Mouse (Mus musculus) hindbrain, embryonic 14.5 days (tissue): ENCODE measurements around the gene Asdurf. TPM values are rescaled to one million over a fixed set of nuclear protein-coding genes. Genes with fewer than 3 reads are reported as not detected.
"Not testable (repeated sequence)": the region's sequence is repeated elsewhere in the genome, so short reads cannot be mapped to it uniquely, and the experiment has no call there.

Experiments used
- ATAC-seq: fragments of 200-750 bp; cut with Nextera tagmentation; 2 replicates; pipeline ENCODE4 v1.8.0; 2017; ENCODE audit warnings: moderate number of reproducible peaks, mild to moderate bottlenecking, moderate TSS enrichment, moderate library complexity; ENCODE audit not compliant: low FRiP score
- DNase-seq: peaks from one replicate; pipeline ENCODE4 v3.0.0-alpha.2; 2015; ENCODE audit warnings: low spot score
- H3K27ac ChIP-seq: fragments of 300-500 bp; sonication (generic); 2 replicates; pipeline ENCODE4 v1.5.1; 2014; ENCODE audit warnings: mild to moderate bottlenecking, moderate library complexity
- H3K27me3 ChIP-seq: fragments of 300-500 bp; sonication (generic); 2 replicates; pipeline ENCODE4 v1.6.1; 2014; ENCODE audit warnings: mild to moderate bottlenecking, low read length, mixed read lengths; ENCODE audit not compliant: control insufficient read depth, insufficient read depth
- H3K36me3 ChIP-seq: fragments of 300-500 bp; sonication (generic); replicated peaks from 2 replicates; pipeline ENCODE4 v1.6.1; 2014; ENCODE audit not compliant: control insufficient read depth, insufficient read depth
- H3K4me1 ChIP-seq: fragments of 300-500 bp; sonication (generic); replicated peaks from 2 replicates; pipeline ENCODE4 v1.6.1; 2014; ENCODE audit warnings: antibody characterized with exemption, low read length, mixed read lengths; ENCODE audit not compliant: control insufficient read depth, insufficient read depth
- H3K4me2 ChIP-seq: fragments of 300-500 bp; sonication (generic); replicated peaks from 2 replicates; pipeline ENCODE4 v1.6.1; 2014; ENCODE audit warnings: mild to moderate bottlenecking, moderate library complexity
- H3K4me3 ChIP-seq: fragments of 300-500 bp; sonication (generic); replicated peaks from 2 replicates; pipeline ENCODE4 v1.5.1; 2014; ENCODE audit warnings: mild to moderate bottlenecking, low read length
- H3K9ac ChIP-seq: fragments of 300-500 bp; sonication (generic); 2 replicates; pipeline ENCODE4 v1.6.1; 2014
- H3K9me3 ChIP-seq: fragments of 300-500 bp; sonication (generic); 2 replicates; pipeline ENCODE4 v1.6.1; 2016; ENCODE audit warnings: low read length; ENCODE audit not compliant: control insufficient read depth
- WGBS: fragments of 180-500 bp; shearing (Covaris S2); extraction: QIAGEN DNeasy Blood & Tissue Kit; methylation state at CpG from one replicate; pipeline ENCODE4 v1.1.7; 2014; 5-methylcytosine and 5-hydroxymethylcytosine counted together
- polyA plus RNA-seq: library from polyadenylated mRNA; unstranded; fragments of >200 nt; fragmentation: Nextera tagmentation; extraction: Ambion mirVana; gene quantifications from 2 replicates; pipeline ENCODE4 v1.2.1, GENCODE M21; 2014

The Asdurf gene
- polyA plus RNA-seq, 1 experiment from 2014 or later, result 7.8 TPM

DNA sequence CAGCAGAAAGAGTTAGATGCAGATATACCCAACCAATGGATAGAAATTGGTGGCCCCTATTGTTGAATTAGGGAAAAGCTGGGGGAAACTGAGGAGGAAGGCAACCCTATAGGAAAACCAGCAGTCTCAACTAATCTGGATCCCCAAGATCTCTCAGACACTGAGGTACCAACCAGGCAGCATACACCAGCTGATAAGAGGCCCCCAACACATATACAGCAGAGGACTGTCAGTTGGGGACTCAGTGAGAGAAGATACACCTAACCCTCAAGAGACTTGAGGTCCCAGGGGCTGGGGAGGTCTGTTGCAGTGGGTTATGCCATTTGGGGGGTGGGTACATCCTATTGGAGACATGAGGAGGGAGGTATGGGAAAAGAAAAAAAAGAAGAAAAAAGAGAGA is 17.0 kb downstream of the Asdurf start:
- Histone ChIP-seq H3K36me3 (peaks cover 4% of the 10 kb centered on the region; the same call in 1 of the 2 replicates), H3K4me3 (no peak overlapping the region), H3K4me1 (no peaks in the 10 kb centered on the region), H3K27ac (no peak overlapping the region), H3K9me3 (peaks cover 3% of the 10 kb centered on the region; the same call in 1 of the 2 replicates), H3K27me3 (no peaks in the 10 kb centered on the region), H3K4me2 (no peak overlapping the region), H3K9ac (no peak overlapping the region)
- DNase-seq (no peak), ATAC-seq (no peak)

DNA sequence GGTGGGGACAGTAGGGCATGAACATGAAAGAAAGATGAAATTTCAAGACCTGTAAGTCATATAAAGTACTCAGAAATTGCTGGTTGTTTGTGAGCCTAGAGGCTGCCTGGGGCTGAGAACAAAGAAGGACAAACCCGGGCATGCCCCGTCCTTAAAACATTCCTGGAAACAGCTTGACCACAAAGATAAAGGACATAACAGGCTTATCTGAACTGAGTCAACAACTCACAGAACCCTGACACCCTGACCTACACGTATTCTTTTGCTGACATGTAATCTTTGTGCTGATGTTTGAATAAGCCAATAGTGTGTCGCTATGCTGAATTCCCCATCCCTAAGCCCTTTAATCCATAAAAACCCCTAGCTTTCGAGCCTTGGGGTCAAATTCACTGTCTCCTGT is 18.9 kb downstream of the Asdurf start:
- H3K27me3 ChIP-seq, H3K4me3 ChIP-seq, ATAC-seq, H3K9me3 ChIP-seq, H3K9ac ChIP-seq, DNase-seq, H3K27ac ChIP-seq, H3K4me1 ChIP-seq, H3K4me2 ChIP-seq, H3K36me3 ChIP-seq: not testable (repeated sequence)
- WGBS, result 79% methylated on average over 5 of the region's 5 CpGs

DNA sequence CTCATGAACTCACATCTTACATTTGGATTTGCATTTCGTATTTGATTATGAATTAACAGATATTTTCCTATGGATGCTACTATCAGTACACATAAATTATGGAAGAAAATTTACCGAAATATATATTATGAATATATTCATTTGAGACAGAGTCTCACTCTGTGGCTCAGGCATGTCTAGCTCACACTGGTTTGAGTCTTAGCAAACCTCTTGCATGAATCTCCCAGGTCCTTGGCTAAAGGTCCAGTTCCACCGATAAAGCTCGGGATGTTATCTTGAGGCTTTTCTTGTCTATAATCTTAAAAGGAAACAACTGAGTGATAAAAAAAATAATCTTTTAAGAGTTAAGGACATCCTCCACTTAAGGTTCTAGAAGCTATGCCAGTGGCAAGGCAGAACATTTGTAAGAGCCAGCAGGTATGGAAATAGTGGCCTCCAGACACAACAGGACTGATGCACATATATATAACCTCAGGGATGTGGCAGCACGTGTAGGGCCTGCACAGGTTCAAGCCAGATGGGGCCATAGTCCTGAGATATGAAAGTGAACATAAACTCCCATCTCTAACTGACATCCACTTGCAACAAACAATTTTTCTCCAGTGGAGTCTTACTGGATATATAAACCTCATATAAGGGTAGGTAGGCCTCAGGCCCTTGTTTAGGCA is 27.5 kb downstream of the Asdurf start:
- no peak for ATAC-seq

DNA sequence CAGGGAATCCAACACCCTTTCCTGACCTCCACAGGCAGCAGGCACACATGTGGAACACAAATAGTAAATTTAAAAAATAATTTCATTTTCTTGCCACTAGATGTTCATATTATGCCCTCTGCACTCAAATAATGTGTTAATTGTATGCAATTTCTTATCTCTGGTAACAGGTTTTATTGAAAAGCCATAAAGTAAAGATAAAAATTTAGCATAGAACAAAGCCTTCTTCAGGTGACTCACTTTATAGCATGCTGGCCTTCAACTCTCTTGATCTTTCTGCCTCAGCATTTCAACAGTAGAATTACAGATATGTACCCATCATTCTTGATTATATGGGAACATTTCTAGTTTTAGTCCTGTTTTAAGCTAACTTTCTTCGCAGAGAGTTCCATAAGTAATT is 28.1 kb downstream of the Asdurf start:
- Histone ChIP-seq H3K4me3 (no peak overlapping the region), H3K27ac (no peak overlapping the region), H3K9ac (no peak overlapping the region), H3K27me3 (no peaks in the 10 kb centered on the region), H3K4me2 (no peak overlapping the region), H3K36me3 (peaks cover 47% of the 10 kb centered on the region), H3K9me3 (no peaks in the 10 kb centered on the region), H3K4me1 (no peaks in the 10 kb centered on the region)
- DNase-seq (no peak), ATAC-seq (no peak)
- WGBS, result 94% methylated on average over 1 of the region's 1 CpGs

More for the DNA sequence above, 27.5 kb downstream of the Asdurf start:
- WGBS, result 97% methylated on average over 5 of the region's 5 CpGs
- Histone ChIP-seq H3K4me2 (no peak overlapping the region), H3K27ac (no peak overlapping the region), H3K4me1 (no peaks in the 10 kb centered on the region), H3K9me3 (no peaks in the 10 kb centered on the region), H3K4me3 (no peak overlapping the region), H3K27me3 (no peaks in the 10 kb centered on the region), H3K9ac (no peak overlapping the region), H3K36me3 (peaks cover 44% of the 10 kb centered on the region)
- DNase-seq, result no peak

DNA sequence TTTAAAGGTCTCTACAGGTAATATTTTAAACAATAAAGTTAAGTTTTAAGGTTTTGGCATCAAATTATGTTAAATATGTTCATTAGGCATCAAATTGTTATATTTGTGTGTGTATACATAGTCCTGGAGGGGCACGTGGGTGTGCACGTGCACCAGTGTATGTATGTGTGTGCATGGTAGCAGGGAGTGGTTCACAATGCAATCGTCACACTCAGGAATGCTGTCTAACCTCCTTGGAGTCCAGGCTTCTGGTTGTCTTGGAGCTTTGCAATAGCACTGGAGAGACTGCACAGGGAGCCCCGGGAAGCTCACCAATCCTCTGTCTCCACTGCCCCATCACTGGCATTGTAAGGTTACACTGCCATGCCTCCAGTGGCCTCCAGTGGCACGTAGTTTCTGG is 29.2 kb downstream of the Asdurf start:
- H3K27me3 ChIP-seq, result no peaks in the 10 kb centered on the region
- H3K36me3 ChIP-seq, result peaks cover 51% of the 10 kb centered on the region
- no peak overlapping the region for H3K9ac ChIP-seq
- H3K4me1 ChIP-seq, result no peaks in the 10 kb centered on the region
- no peaks in the 10 kb centered on the region for H3K9me3 ChIP-seq
- no peak overlapping the region for H3K27ac ChIP-seq
- H3K4me3 ChIP-seq, result no peak overlapping the region
- ATAC-seq (no peak), DNase-seq (no peak)
- WGBS, result 96% methylated on average over 5 of the region's 5 CpGs
- no peak overlapping the region for H3K4me2 ChIP-seq

DNA sequence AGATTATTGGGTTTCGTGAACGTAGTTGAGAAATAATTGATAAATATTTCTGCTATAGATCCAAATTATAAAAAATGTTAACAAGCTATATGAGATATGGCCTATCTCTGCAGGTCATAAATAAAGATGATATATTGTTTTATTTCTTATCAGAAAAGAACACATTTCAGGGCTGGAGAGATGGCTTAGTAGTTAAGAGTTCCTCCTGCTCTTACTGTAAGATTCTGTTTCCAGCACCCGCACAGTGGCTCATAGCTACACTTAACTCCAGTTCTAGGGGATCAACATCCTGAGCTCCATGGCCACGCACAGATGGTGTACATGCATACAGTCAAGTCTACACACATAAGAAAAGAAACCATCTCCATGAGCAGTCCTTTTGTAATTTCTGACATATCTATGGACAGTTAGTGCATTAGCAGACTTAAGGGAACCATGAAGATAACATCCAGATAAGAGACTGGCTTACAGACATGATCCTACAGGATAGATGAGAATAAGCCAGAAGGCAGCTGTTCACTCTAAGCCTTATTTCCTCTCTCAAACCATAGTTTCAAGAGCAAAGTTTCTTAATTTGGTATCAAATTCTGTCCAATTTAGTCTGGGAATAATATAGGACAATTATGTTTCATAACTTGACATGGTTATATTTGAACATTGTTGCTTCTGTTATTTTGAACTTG is 30.6 kb downstream of the Asdurf start:
- DNase-seq (no peak), ATAC-seq (no peak)
- no peak overlapping the region for H3K4me3 ChIP-seq
- no peak overlapping the region for H3K9ac ChIP-seq
- 98% methylated on average over 4 of the region's 4 CpGs for WGBS
- H3K4me2 ChIP-seq, result no peak overlapping the region
- no peaks in the 10 kb centered on the region for H3K27me3 ChIP-seq
- no peaks in the 10 kb centered on the region for H3K4me1 ChIP-seq
- no peaks in the 10 kb centered on the region for H3K9me3 ChIP-seq
- H3K36me3 ChIP-seq, result peaks cover 61% of the 10 kb centered on the region
- H3K27ac ChIP-seq, result no peak overlapping the region

DNA sequence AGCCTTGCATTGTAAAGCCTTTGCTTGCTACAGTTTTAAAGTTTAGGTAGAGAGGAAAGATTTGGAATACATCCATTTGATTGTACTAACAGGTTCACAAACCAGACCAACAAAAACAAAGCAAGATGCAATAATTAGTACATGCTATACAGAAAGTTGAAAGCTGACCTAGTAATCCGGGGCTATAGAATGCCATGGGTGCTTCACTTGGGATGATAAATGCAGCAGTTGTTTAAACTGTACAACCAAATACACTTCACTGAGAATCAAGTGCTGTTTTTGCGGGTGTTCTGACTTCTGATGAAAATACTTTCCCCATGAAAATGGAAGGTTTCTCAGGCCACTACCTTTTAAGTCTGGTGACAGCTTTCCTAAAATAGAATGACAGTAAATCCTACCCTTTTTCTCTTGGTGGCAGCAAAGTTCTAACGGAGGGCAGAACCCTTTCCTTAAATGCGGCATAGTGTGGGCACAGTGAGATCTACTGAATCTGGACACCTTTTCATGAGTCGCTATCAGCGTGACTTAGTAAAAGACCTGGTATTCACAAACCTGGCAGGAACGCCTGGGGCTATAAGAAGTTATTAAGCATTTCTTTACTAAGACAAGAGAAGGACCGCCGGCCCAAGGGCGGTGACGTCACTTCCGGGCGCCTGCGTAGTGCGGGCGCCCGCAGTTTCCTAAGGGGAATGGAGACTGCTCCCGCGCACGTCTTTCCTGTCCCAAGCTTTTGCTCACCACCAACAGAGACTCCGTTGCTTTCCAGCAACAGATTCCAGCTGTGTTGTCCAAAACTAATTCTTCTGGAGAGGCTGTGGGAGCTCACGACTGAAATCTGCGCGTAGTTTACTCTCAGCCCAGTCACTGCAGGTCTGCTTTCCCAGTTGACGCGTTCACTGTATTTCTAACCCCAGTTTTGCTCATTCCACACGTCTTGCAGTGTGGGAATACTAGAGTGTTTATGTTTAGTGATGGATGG is 39.1 kb downstream of the Asdurf start, which contains the start of gene Osgepl1:
TSS of gene Osgepl1 (plus strand) at position 636 of the 979 bp plus-strand sequence.
- Histone ChIP-seq H3K9me3 (no peaks in the 10 kb centered on the region), H3K9ac (peak within 1 kb of the TSS; percentile 76), H3K36me3 (peaks cover 10% of the 10 kb centered on the region), H3K4me3 (peak within 1 kb of the TSS; percentile 50), H3K27ac (peak within 1 kb of the TSS; percentile 83), H3K4me1 (0 out of 2 replicates have a peak, but pooled peaks cover 6% of the 10 kb centered on the region), H3K4me2 (peak within 1 kb of the TSS; percentile 61), H3K27me3 (no peaks in the 10 kb centered on the region)
- ATAC-seq, result peak; percentile 99
- WGBS, result 3% methylated on average over 27 of the region's 27 CpGs
- peak; percentile 91 for DNase-seq

DNA sequence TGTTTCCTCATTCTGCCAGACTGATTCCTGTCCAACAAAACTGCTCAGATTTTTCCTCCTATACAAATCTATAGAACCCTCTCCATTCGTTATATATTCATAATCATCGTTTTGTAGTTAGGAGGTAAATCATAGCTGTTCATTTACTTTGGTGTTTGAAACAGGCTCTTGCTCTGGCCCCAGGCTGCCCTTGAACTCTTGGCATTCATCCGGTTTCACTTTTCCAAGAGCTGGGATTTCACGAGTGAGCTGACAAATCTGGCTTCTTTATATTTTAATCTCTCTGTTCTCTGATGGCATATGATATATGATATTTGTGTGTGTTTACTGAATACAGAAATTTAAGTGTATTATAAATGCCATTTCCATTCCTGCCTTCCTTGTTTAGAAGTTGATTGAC is 51.9 kb downstream of the Asdurf start:
- Histone ChIP-seq H3K4me3 (no peak overlapping the region), H3K27me3 (no peaks in the 10 kb centered on the region), H3K9ac (no peak overlapping the region), H3K36me3 (peaks cover 7% of the 10 kb centered on the region), H3K9me3 (no peaks in the 10 kb centered on the region), H3K4me1 (peaks cover 5% of the 10 kb centered on the region; the same call in 1 of the 2 replicates), H3K27ac (no peak overlapping the region), H3K4me2 (no peak overlapping the region)
- ATAC-seq (no peak), DNase-seq (no peak)
- 93% methylated on average over 4 of the region's 4 CpGs for WGBS
